Mouse (Mus musculus): ENCODE data around the gene Utp15. TPM values are rescaled to one million over a fixed set of nuclear protein-coding genes. Genes with fewer than 3 reads are reported as not detected.
A peak's percentile ranks its signal among the peaks of the same experiment; 100 is the strongest.

Utp15 gene
- polyA plus RNA-seq, 1 experiment from 2014 or later, result 27.0 TPM

DNA sequence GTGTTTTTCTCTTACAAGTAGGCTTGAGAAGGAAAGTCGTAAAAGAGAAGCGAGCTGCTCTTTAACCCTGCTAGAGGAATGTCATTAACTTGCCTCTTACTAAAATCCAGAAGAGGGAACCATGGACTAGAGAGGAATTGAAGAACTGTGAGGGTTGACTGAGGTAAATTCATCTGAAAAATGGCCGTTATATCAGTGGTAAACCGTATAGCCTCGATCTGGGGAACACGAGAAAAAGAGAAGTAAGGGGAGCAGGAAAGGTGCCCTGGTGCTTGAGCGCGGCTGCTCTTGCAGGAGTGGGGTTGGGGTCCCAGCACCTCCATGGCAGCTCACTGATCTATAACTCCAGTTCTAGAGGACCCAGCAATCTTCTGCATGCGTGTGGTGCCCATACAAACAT is 11.2 kb upstream of the Utp15 start:
- Histone ChIP-seq H3K27me3 (replicated peaks; ENCODE audit: control insufficient read depth, insufficient read depth, low read length) (no peaks in the 10 kb centered on the region), H3K9me3 (ENCODE audit: control insufficient read depth, low read length) (no peaks in the 10 kb centered on the region), H3K4me2 (ENCODE audit: low read length) (no peak overlapping the region), H3K4me1 (ENCODE audit: control insufficient read depth, insufficient read depth, low read depth, low read length) (no peaks in the 10 kb centered on the region), H3K9ac (ENCODE audit: low read depth, low read length) (no peak overlapping the region), H3K27ac (ENCODE audit: low read depth, low read length) (no peak overlapping the region), H3K36me3 (ENCODE audit: control insufficient read depth, insufficient read depth, low read length) (peaks cover 30% of the 10 kb centered on the region), H3K4me3 (ENCODE audit: low read length) (no peak overlapping the region)
- 91% methylated on average over 9 of the region's 9 CpGs for WGBS
- no peak for ATAC-seq

GRCm38 (mm10) chr13:98264111-98264510 is 1.3 kb upstream of the Utp15 start:
- peak overlapping the region; percentile 93 for H3K4me3 ChIP-seq (ENCODE audit: low read length)
- H3K9me3 ChIP-seq (ENCODE audit: control insufficient read depth, low read length), result no peaks in the 10 kb centered on the region
- H3K4me1 ChIP-seq (ENCODE audit: control insufficient read depth, insufficient read depth, low read depth, low read length), result peaks cover 20% of the 10 kb centered on the region
- H3K27me3 ChIP-seq (replicated peaks; ENCODE audit: control insufficient read depth, insufficient read depth, low read length), result no peaks in the 10 kb centered on the region
- no peak overlapping the region for H3K27ac ChIP-seq (ENCODE audit: low read depth, low read length)
- 20% methylated on average over 5 of the region's 5 CpGs for WGBS
- H3K4me2 ChIP-seq (ENCODE audit: low read length), result peak overlapping the region; percentile 64
- peaks cover 11% of the 10 kb centered on the region for H3K36me3 ChIP-seq (ENCODE audit: control insufficient read depth, insufficient read depth, low read length)
- H3K9ac ChIP-seq (ENCODE audit: low read depth, low read length), result peak overlapping the region; percentile 87; the same call in 1 of the 2 replicates
- ATAC-seq, result no peak

DNA sequence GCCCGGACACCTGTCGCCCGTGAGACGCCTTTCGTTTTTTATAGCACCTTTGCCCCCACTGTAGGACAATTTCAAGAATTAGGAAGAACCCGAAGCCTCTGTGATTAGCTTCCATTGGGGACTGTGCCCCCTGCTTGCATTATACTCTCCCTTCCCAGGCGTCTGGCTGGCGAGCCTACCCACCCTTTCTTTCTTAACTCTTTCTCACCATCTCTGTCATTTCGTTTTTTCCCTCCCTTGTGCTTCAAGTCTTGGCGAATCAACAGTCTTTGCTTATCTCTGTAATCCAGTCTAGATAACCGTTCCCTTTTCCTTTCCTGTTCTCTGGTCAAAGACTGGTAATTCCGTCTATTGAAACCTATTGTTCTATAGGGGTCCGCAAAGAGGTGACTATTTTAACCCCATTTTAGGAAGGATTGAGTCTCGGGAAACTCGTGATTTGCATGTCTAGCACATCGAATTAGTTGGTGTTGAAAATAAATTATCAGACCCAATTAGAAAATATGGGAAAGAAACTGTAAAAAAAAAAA is 682 bp upstream of the Utp15 start:
- peaks cover 20% of the 10 kb centered on the region for H3K4me1 ChIP-seq (ENCODE audit: control insufficient read depth, insufficient read depth, low read depth, low read length)
- ATAC-seq, result peak; percentile 47
- under 1% methylated on average over 16 of the region's 16 CpGs for WGBS
- H3K36me3 ChIP-seq (ENCODE audit: control insufficient read depth, insufficient read depth, low read length), result peaks cover 10% of the 10 kb centered on the region
- peak overlapping the region; percentile 95 for H3K27ac ChIP-seq (ENCODE audit: low read depth, low read length)
- H3K27me3 ChIP-seq (replicated peaks; ENCODE audit: control insufficient read depth, insufficient read depth, low read length), result no peaks in the 10 kb centered on the region
- H3K4me2 ChIP-seq (ENCODE audit: low read length), result peak overlapping the region; percentile 64
- peak overlapping the region; percentile 87 for H3K9ac ChIP-seq (ENCODE audit: low read depth, low read length)
- no peaks in the 10 kb centered on the region for H3K9me3 ChIP-seq (ENCODE audit: control insufficient read depth, low read length)
- H3K4me3 ChIP-seq (ENCODE audit: low read length), result peak overlapping the region; percentile 93

DNA sequence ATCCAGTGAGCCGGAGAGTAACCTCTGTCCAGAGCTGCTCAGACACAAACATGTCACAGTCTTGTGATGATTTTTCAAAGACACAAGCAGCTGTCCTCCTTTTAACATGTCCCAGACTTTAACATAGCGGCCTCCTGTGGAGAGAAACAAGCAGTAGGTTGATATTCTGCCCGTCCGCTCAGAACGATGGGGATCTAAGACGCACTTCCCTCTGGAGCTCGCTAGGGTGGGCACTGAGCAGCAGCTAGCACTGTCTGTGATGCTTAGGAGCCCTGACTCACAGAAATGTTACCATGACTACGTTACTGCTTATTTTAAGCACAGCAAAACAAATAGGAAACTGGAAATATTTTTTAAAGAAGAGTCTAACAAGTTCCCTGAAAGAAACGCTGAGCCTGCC is 7.9 kb downstream of the Utp15 start:
- no peaks in the 10 kb centered on the region for H3K27me3 ChIP-seq (replicated peaks; ENCODE audit: control insufficient read depth, insufficient read depth, low read length)
- no peak overlapping the region for H3K27ac ChIP-seq (ENCODE audit: low read depth, low read length)
- H3K9ac ChIP-seq (ENCODE audit: low read depth, low read length), result no peak overlapping the region
- no peak for ATAC-seq
- WGBS, result 73% methylated on average over 9 of the region's 9 CpGs
- no peak overlapping the region for H3K4me2 ChIP-seq (ENCODE audit: low read length)
- H3K36me3 ChIP-seq (ENCODE audit: control insufficient read depth, insufficient read depth, low read length), result peaks cover 38% of the 10 kb centered on the region
- H3K9me3 ChIP-seq (ENCODE audit: control insufficient read depth, low read length), result no peaks in the 10 kb centered on the region
- no peak overlapping the region for H3K4me3 ChIP-seq (ENCODE audit: low read length)
- H3K4me1 ChIP-seq (ENCODE audit: control insufficient read depth, insufficient read depth, low read depth, low read length), result no peaks in the 10 kb centered on the region

GRCm38 (mm10) chr13:98249594-98249993 is 13.2 kb downstream of the Utp15 start:
- H3K9ac ChIP-seq (ENCODE audit: low read depth, low read length), result no peak overlapping the region
- no peaks in the 10 kb centered on the region for H3K9me3 ChIP-seq (ENCODE audit: control insufficient read depth, low read length)
- peaks cover 34% of the 10 kb centered on the region for H3K36me3 ChIP-seq (ENCODE audit: control insufficient read depth, insufficient read depth, low read length)
- H3K4me3 ChIP-seq (ENCODE audit: low read length), result no peak overlapping the region
- H3K27me3 ChIP-seq (replicated peaks; ENCODE audit: control insufficient read depth, insufficient read depth, low read length), result no peaks in the 10 kb centered on the region
- H3K27ac ChIP-seq (ENCODE audit: low read depth, low read length), result no peak overlapping the region
- no peak for ATAC-seq
- WGBS, result 92% methylated on average over 10 of the region's 10 CpGs
- H3K4me1 ChIP-seq (ENCODE audit: control insufficient read depth, insufficient read depth, low read depth, low read length), result no peaks in the 10 kb centered on the region
- H3K4me2 ChIP-seq (ENCODE audit: low read length), result no peak overlapping the region

GRCm38 (mm10) chr13:98245386-98245785 is 17.5 kb downstream of the Utp15 start:
- H3K36me3 ChIP-seq (ENCODE audit: control insufficient read depth, insufficient read depth, low read length), result peaks cover 16% of the 10 kb centered on the region
- ATAC-seq, result no peak
- H3K4me1 ChIP-seq (ENCODE audit: control insufficient read depth, insufficient read depth, low read depth, low read length), result no peaks in the 10 kb centered on the region; the same call in 1 of the 2 replicates
- no peak overlapping the region for H3K4me3 ChIP-seq (ENCODE audit: low read length)
- no peak overlapping the region for H3K27ac ChIP-seq (ENCODE audit: low read depth, low read length)
- WGBS, result 61% methylated on average over 7 of the region's 7 CpGs
- no peak overlapping the region for H3K4me2 ChIP-seq (ENCODE audit: low read length)
- no peaks in the 10 kb centered on the region for H3K27me3 ChIP-seq (replicated peaks; ENCODE audit: control insufficient read depth, insufficient read depth, low read length)
- H3K9ac ChIP-seq (ENCODE audit: low read depth, low read length), result no peak overlapping the region
- H3K9me3 ChIP-seq (ENCODE audit: control insufficient read depth, low read length), result no peaks in the 10 kb centered on the region

- Histone ChIP-seq H3K4me1 (ENCODE audit: control insufficient read depth, insufficient read depth, low read depth, low read length) (no peaks in the 10 kb centered on the region; the same call in 1 of the 2 replicates), H3K27me3 (replicated peaks; ENCODE audit: control insufficient read depth, insufficient read depth, low read length) (no peaks in the 10 kb centered on the region), H3K4me3 (ENCODE audit: low read length) (no peak overlapping the region), H3K36me3 (ENCODE audit: control insufficient read depth, insufficient read depth, low read length) (peaks cover 11% of the 10 kb centered on the region), H3K4me2 (ENCODE audit: low read length) (no peak overlapping the region), H3K9me3 (ENCODE audit: control insufficient read depth, low read length) (no peaks in the 10 kb centered on the region), H3K9ac (ENCODE audit: low read depth, low read length) (no peak overlapping the region), H3K27ac (ENCODE audit: low read depth, low read length) (no peak overlapping the region)
- WGBS, result 54% methylated on average over 5 of the region's 5 CpGs
- no peak for ATAC-seq
Observed at GRCm38 (mm10) chr13:98244571-98245350, 18.1 kb downstream of the Utp15 start.

DNA sequence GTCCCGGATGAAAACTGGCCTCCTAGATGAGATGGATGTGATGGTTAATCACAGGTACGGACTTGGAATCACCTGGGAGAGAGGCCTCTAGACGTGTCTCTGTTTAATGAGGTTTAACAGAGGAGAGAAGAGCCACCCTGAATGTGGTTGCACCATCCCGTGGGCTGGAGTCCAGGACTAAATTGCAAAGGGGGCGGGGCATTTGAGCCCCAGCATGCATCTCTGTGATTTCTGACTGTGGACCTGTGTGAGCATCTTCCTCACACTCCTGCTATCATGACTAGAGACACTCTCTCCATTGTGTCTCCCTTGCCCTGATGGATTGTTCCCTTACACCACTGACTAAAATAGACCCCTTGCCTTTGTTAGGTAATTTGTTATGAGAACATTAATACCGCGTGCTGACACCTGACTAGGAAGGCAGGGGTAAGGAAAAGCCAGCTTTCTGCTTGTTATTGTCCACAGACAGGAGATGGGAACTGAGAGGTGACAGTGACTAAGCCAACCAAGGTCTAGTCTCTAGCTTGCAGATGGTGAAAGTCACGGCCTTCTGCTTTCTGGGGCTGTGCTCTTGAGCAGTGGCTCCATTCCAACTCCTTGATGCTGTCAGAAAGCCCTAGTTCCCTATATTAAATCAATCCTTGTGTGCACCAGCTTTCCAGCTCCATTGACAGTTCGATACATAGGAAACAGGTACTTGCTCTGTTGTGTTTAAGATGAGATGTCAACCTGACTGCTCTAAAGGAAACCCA is 21.1 kb downstream of the Utp15 start:
- 69% methylated on average over 9 of the region's 9 CpGs for WGBS
- no peaks in the 10 kb centered on the region; the same call in 1 of the 2 replicates for H3K4me1 ChIP-seq (ENCODE audit: control insufficient read depth, insufficient read depth, low read depth, low read length)
- H3K27me3 ChIP-seq (replicated peaks; ENCODE audit: control insufficient read depth, insufficient read depth, low read length), result no peaks in the 10 kb centered on the region
- H3K36me3 ChIP-seq (ENCODE audit: control insufficient read depth, insufficient read depth, low read length), result no peaks in the 10 kb centered on the region
- no peak for ATAC-seq
- no peak overlapping the region for H3K4me2 ChIP-seq (ENCODE audit: low read length)
- no peak overlapping the region for H3K9ac ChIP-seq (ENCODE audit: low read depth, low read length)
- H3K27ac ChIP-seq (ENCODE audit: low read depth, low read length), result no peak overlapping the region
- H3K4me3 ChIP-seq (ENCODE audit: low read length), result no peak overlapping the region
- H3K9me3 ChIP-seq (ENCODE audit: control insufficient read depth, low read length), result no peaks in the 10 kb centered on the region

DNA sequence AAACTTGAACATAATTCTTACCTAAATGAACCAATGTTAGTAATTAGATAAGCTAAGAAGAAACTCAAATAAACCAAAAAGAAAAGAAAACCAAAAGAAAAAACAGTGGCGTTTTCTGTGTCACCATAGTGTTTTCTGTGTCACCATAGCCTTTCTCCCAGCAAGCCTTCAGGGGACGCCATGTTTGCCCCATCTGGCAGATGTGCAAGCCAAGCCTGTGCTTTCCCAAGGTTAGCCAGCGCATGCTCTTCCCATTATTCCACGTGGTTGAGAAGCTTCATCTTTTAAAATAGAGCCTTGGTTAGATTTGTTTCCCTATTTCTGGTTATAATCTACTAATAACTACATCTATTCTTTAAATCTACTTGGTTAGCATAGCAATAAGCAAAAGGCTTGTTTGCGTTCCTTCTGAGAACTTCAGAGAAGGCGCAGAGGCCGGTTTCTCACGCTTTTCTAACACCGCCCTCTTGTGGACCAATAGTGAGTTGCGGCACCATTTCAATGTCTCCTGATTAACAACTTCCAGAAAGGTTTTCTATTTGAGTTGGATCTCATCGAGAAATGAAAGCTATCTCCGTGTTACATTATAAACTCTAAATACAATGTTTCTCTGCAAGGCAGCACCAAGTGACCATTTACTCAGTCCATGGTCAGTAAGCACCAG is 22.7 kb downstream of the Utp15 start:
- Histone ChIP-seq H3K27ac (ENCODE audit: low read depth, low read length) (no peak overlapping the region), H3K9ac (ENCODE audit: low read depth, low read length) (no peak overlapping the region), H3K4me2 (ENCODE audit: low read length) (no peak overlapping the region), H3K27me3 (replicated peaks; ENCODE audit: control insufficient read depth, insufficient read depth, low read length) (no peaks in the 10 kb centered on the region), H3K4me3 (ENCODE audit: low read length) (no peak overlapping the region), H3K9me3 (ENCODE audit: control insufficient read depth, low read length) (no peaks in the 10 kb centered on the region), H3K36me3 (ENCODE audit: control insufficient read depth, insufficient read depth, low read length) (no peaks in the 10 kb centered on the region), H3K4me1 (ENCODE audit: control insufficient read depth, insufficient read depth, low read depth, low read length) (no peaks in the 10 kb centered on the region; the same call in 1 of the 2 replicates)
- no peak for ATAC-seq
- 18% methylated on average over 12 of the region's 12 CpGs for WGBS
